Mouse (Mus musculus) neural tube, embryonic 11.5 days (tissue): ENCODE results near the gene Gsk3b. TPM values are rescaled to one million over a fixed set of nuclear protein-coding genes. Genes with fewer than 3 reads are reported as not detected.

Experiments
- ATAC-seq: fragments of 200-750 bp; cut with Nextera tagmentation; 2 replicates; pipeline ENCODE4 v1.8.0; 2017; ENCODE audit warnings: moderate number of reproducible peaks, mild to moderate bottlenecking, moderate TSS enrichment, moderate library complexity; ENCODE audit not compliant: insufficient read depth, low FRiP score, low TSS enrichment
- DNase-seq: peaks from one replicate; pipeline ENCODE4 v3.0.0-alpha.2; 2015; ENCODE audit warnings: low spot score
- H3K27ac ChIP-seq: fragments of 300-500 bp; sonication (generic); 2 replicates; pipeline ENCODE4 v1.5.1; 2014; ENCODE audit warnings: low read depth, mild to moderate bottlenecking, low read length
- H3K27me3 ChIP-seq: fragments of 300-500 bp; sonication (generic); 2 replicates; pipeline ENCODE4 v1.6.1; 2014; ENCODE audit warnings: mild to moderate bottlenecking, low read length, mixed read lengths; ENCODE audit not compliant: control insufficient read depth, insufficient read depth
- H3K36me3 ChIP-seq: fragments of 300-500 bp; sonication (generic); 2 replicates; pipeline ENCODE4 v1.6.1; 2014; ENCODE audit warnings: mild to moderate bottlenecking, low read length, moderate library complexity, mixed read lengths; ENCODE audit not compliant: control insufficient read depth, insufficient read depth
- H3K4me1 ChIP-seq: fragments of 300-500 bp; sonication (generic); 2 replicates; pipeline ENCODE4 v1.6.1; 2014; ENCODE audit warnings: low read length, mixed read lengths; ENCODE audit not compliant: control insufficient read depth, insufficient read depth
- H3K4me2 ChIP-seq: fragments of 300-500 bp; sonication (generic); 2 replicates; pipeline ENCODE4 v1.6.1; 2014; ENCODE audit warnings: low read depth, mild to moderate bottlenecking, moderate library complexity
- H3K4me3 ChIP-seq: fragments of 300-500 bp; sonication (generic); 2 replicates; pipeline ENCODE4 v1.5.1; 2014; ENCODE audit warnings: low read depth, low read length
- H3K9ac ChIP-seq: fragments of 300-500 bp; sonication (generic); 2 replicates; pipeline ENCODE4 v1.6.1; 2014; ENCODE audit warnings: mild to moderate bottlenecking, low read length
- H3K9me3 ChIP-seq: fragments of 300-500 bp; sonication (generic); 2 replicates; pipeline ENCODE4 v1.6.1; 2016; ENCODE audit warnings: low read length; ENCODE audit not compliant: control insufficient read depth
- WGBS: fragments of 180-500 bp; shearing (Covaris S2); extraction: QIAGEN DNeasy Blood & Tissue Kit; methylation state at CpG from one replicate; pipeline ENCODE4 v1.1.7; 2014; 5-methylcytosine and 5-hydroxymethylcytosine counted together
- polyA plus RNA-seq: library from polyadenylated mRNA; unstranded; fragments of >200 nt; fragmentation: Nextera tagmentation; extraction: Ambion mirVana; gene quantifications from 2 replicates; pipeline ENCODE4 v1.2.1, GENCODE M21; 2014

Gsk3b gene
- polyA plus RNA-seq, 1 experiment from 2014 or later = 119 TPM

DNA sequence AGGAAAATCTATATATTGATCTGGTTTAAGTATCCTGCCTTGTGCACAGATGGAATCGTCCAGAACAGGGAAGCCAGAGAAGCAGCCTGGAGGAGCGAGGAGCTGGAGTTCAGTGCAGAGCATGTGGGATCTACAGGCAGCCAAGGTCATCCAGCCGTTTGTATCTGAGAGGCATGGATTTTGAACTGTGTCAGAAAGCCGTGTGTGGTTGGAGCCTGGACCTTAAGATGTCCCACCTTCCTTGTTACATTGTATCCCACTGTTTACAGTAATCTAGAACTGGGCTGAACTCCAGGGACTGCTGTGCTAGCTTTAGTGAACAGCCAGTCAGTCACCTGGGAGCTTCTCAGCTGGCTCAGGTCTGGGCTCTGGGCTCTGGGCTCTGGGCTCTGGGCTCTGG, 197.7 kb downstream of the Gsk3b start:
- H3K4me3 ChIP-seq = no peak overlapping the region
- WGBS = 79% methylated on average over 4 of the region's 4 CpGs
- ATAC-seq = no peak
- H3K27me3 ChIP-seq = no peaks in the 10 kb centered on the region
- no peaks in the 10 kb centered on the region for H3K36me3 ChIP-seq
- no peaks in the 10 kb centered on the region for H3K9me3 ChIP-seq
- H3K9ac ChIP-seq = no peak overlapping the region
- no peak overlapping the region for H3K27ac ChIP-seq
- no peak for DNase-seq
- no peak overlapping the region for H3K4me2 ChIP-seq
- H3K4me1 ChIP-seq = no peaks in the 10 kb centered on the region

DNA sequence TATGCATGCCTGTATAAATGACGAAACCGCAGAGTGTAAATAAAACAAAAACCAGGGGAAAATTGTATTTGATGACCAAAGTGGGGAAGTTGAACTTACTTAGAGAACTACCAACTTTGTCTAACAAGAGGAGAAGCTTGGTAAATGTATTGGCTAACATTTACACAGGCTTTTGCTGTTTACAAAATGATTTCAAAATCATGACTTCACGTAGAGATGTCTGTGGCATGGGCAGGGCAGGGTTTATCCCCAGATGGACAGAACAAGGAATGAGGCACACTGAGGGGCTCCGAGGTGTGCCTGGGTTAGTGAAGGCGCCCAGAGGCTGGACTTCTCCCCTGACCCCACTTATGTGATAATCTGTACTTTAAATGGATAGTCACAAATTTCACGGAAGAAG, 198.6 kb downstream of the Gsk3b start:
- Histone ChIP-seq H3K27ac (no peak overlapping the region), H3K36me3 (no peaks in the 10 kb centered on the region), H3K9ac (no peak overlapping the region), H3K4me1 (no peaks in the 10 kb centered on the region), H3K4me3 (no peak overlapping the region), H3K4me2 (no peak overlapping the region), H3K9me3 (no peaks in the 10 kb centered on the region), H3K27me3 (no peaks in the 10 kb centered on the region)
- DNase-seq (no peak), ATAC-seq (no peak)
- WGBS = 90% methylated on average over 6 of the region's 6 CpGs

DNA sequence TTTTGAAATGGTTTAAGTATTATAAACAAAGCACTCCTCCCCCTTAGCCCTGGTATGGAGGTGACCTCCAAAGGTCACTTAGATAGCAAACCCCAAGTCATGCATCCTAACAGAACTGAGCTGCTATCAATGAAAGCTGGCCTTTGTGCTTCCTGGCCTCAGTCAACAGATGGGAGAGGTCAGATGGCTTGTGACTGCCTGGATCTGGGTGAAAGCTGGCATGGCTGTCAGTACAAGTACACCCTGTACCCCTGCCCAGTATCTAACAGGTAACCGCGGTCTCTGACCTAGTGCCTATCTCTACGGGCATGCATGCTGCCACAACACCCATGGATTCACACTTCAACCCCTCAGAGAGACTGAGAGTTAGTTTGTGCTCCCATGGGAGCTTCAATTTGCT, 199.0 kb downstream of the Gsk3b start:
- Histone ChIP-seq H3K9ac (no peak overlapping the region), H3K4me2 (no peak overlapping the region), H3K27ac (no peak overlapping the region), H3K36me3 (no peaks in the 10 kb centered on the region), H3K9me3 (no peaks in the 10 kb centered on the region), H3K4me1 (no peaks in the 10 kb centered on the region), H3K27me3 (no peaks in the 10 kb centered on the region), H3K4me3 (no peak overlapping the region)
- ATAC-seq (no peak), DNase-seq (no peak)
- 87% methylated on average over 3 of the region's 3 CpGs for WGBS

DNA sequence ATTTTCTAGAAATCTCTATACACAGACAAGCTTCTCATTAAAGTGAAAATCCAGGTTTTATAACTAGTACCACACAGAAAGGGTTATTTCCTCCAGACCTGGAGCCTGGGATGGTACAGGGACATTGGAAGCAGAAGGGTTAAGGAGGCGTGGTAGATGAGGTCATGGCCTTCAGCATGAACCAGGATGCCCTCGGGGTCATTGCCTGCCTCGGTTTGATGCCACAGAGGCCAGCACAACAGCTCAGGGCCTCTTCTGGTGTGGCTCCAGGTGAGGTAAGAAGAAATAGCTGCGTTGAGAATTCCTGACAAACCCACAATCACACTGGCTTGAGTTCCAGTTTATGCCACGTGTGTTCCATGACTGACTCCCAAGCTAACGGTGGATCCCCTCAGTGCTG, 200.1 kb downstream of the Gsk3b start:
- no peaks in the 10 kb centered on the region for H3K4me1 ChIP-seq
- H3K4me3 ChIP-seq = no peak overlapping the region
- H3K27ac ChIP-seq = no peak overlapping the region
- no peak overlapping the region for H3K9ac ChIP-seq
- H3K4me2 ChIP-seq = no peak overlapping the region
- DNase-seq (no peak), ATAC-seq (no peak)
- no peaks in the 10 kb centered on the region for H3K27me3 ChIP-seq
- H3K36me3 ChIP-seq = no peaks in the 10 kb centered on the region
- 26% methylated on average over 6 of the region's 6 CpGs for WGBS
- H3K9me3 ChIP-seq = no peaks in the 10 kb centered on the region

DNA sequence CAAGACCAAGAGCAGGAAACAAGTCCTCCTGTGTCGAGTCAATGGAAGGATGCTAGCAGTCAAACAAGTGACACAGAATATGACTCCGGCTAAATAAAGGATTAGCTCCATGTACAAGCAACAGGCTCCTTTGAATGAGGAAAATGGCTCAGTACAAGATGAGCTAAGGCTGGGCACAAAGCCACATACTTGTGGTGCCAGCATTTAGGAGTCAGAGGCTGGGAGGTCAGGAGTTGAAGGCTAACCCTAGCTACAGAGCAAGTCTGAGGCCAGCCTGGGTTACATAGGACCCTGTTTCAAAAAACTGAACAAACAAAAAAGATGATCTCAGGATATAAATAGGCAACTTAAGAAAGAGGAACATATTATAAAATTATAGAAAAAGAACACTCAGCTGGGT, 201.3 kb downstream of the Gsk3b start:
- Histone ChIP-seq H3K36me3 (no peaks in the 10 kb centered on the region), H3K4me2 (no peak overlapping the region), H3K4me3 (no peak overlapping the region), H3K27me3 (no peaks in the 10 kb centered on the region), H3K9me3 (no peaks in the 10 kb centered on the region), H3K4me1 (no peaks in the 10 kb centered on the region), H3K27ac (no peak overlapping the region), H3K9ac (no peak overlapping the region)
- no peak for DNase-seq
- WGBS = 87% methylated on average over 2 of the region's 2 CpGs
- ATAC-seq = no peak

DNA sequence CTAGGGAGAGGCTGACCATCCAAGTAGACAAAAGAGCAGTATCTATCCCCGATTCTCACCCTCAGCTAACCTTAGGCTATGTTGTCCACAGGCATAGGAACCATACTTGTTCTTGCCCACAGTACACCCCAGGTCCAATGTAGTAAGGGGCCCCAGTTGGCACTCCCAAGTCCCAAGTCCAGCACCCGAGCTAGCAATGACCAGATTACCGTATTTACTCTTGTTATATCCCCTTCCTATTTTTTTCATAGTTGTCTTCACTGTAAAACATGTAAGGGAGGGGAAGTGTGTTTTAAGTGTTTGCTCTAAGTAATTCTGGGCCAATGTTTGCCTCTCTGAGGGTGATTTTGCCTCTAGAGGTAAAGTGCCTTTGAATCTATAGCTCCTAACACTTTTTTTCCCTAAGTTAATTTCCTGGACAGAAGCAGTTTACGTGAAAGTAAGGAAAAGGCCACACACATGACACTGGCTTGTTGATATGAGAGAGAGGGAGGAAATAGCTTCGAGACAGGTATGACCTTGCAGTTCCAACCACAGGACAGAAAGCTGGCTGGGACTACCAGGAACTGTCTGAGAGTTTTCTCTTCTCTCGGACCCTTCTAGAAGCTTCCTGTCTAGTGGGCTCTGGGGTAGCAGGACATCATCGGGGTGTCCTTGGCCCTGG, 206.0 kb downstream of the Gsk3b start, which contains the start of gene Nr1i2:
Gene Nr1i2 (minus strand): TSS at position 140 of the 664 bp plus-strand sequence.
- Histone ChIP-seq H3K4me3 (no peak within 1 kb of the TSS), H3K27me3 (no peaks in the 10 kb centered on the region), H3K9me3 (no peaks in the 10 kb centered on the region), H3K27ac (no peak within 1 kb of the TSS), H3K4me2 (no peak within 1 kb of the TSS), H3K4me1 (no peaks in the 10 kb centered on the region), H3K36me3 (no peaks in the 10 kb centered on the region), H3K9ac (no peak within 1 kb of the TSS)
- DNase-seq (no peak), ATAC-seq (no peak)
- WGBS = 76% methylated on average over 7 of the region's 7 CpGs

DNA sequence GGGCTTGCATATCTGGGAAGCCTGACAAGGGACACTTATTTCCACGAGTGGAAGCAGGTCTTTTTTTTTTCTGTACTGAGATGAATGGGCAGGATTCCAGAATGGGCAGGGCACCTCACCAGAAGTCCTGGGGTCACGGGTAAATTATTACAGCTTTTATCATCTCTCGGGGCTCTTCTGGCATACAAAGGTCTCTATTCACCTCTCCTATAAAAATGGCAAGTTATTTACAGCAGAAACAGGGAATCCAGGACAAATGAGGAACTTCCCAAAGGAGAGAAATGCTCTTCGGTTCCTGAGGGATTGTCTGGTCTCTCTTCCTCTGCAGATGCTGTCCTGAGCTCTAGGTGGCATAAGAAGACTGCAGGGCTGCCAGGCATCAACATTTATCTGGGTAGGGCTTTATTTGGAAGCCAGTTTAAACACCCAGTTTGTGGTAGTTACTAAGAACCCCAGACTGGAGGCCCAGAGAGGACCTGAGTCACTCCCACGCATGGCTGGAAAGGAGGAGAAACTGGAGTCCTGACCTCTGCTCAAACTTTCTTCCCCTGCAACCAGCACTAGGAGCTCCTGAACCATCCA, 206.6 kb downstream of the Gsk3b start:
- no peaks in the 10 kb centered on the region for H3K9me3 ChIP-seq
- WGBS = 49% methylated on average over 5 of the region's 5 CpGs
- ATAC-seq = no peak

More for the DNA sequence above, 206.6 kb downstream of the Gsk3b start:
- Histone ChIP-seq H3K4me2 (no peak overlapping the region), H3K4me3 (no peak overlapping the region), H3K27ac (no peak overlapping the region), H3K9ac (no peak overlapping the region), H3K36me3 (no peaks in the 10 kb centered on the region), H3K4me1 (no peaks in the 10 kb centered on the region), H3K27me3 (no peaks in the 10 kb centered on the region)
- no peak for DNase-seq

Other genes starting within 250 kb of the Gsk3b start
- not detected in 2 replicates for gene Gm36028, start 227.9 kb upstream of the Gsk3b start, polyA plus RNA-seq
- 59.9 and 60.8 TPM in 2 replicates for gene Lrrc58, start 220.6 kb upstream of the Gsk3b start, polyA plus RNA-seq
- 7.1 and 7.8 TPM in 2 replicates for gene Gpr156, start 172.5 kb upstream of the Gsk3b start, polyA plus RNA-seq
- not detected in 2 replicates for gene Nr1i2, start 205.8 kb downstream of the Gsk3b start, polyA plus RNA-seq